In genomic region chr14:121201178-121201577, GRCm38 (mm10) we compare ENCODE assay signal across 13 mouse cellular contexts.
DNase-seq lines count a peak whose midpoint lies in the region; ATAC-seq and TF ChIP-seq lines count a peak whose summit lies in the region.
"Had no signal": no experiment of that assay in that cellular context is flagged by ENCODE, and none has a peak within 500 bp of the region (broad histone marks: within the 10 kb centered on the region; RNA-seq: fewer than 3 reads in every experiment).

No protein-coding gene starts in this region.

- H3K4me2 ChIP-seq in embryonic facial prominence, embryonic 12.5 days (replicated peaks) = no peak overlapping the region
- no peak overlapping the region for H3K4me2 ChIP-seq in heart, embryonic 14.5 days (ENCODE audit: low read length)
- no peak overlapping the region for H3K4me2 ChIP-seq in limb, embryonic 13.5 days (replicated peaks)

- 76% methylated on average over 6 of the region's 6 CpGs for WGBS in embryonic facial prominence, embryonic 12.5 days
- 83% methylated on average over 6 of the region's 6 CpGs for WGBS in embryonic facial prominence, embryonic 10.5 days
- WGBS in heart, embryonic 14.5 days = 57% methylated on average over 6 of the region's 6 CpGs
- WGBS in limb, embryonic 13.5 days = 54% methylated on average over 6 of the region's 6 CpGs

- H3K36me3 ChIP-seq in embryonic facial prominence, embryonic 12.5 days = 0 out of 2 replicates have a peak, but pooled peaks cover 5% of the 10 kb centered on the region
- H3K36me3 ChIP-seq in embryonic facial prominence, embryonic 10.5 days (replicated peaks) = peaks cover 20% of the 10 kb centered on the region
- no peaks in the 10 kb centered on the region for H3K36me3 ChIP-seq in heart, embryonic 14.5 days (ENCODE audit: control insufficient read depth, insufficient read depth, low read length)
- H3K36me3 ChIP-seq in limb, embryonic 13.5 days = peaks cover 10% of the 10 kb centered on the region

- no peak overlapping the region for H3K4me3 ChIP-seq in embryonic facial prominence, embryonic 12.5 days
- no peak overlapping the region for H3K4me3 ChIP-seq in embryonic facial prominence, embryonic 10.5 days
- no peak overlapping the region for H3K4me3 ChIP-seq in heart, embryonic 14.5 days (ENCODE audit: control insufficient read depth in 1 of 2, insufficient read depth in 1 of 2, low read depth in 1 of 2, low read length in 2 of 2)
- H3K4me3 ChIP-seq in cortical plate, adult 2 months (ENCODE audit: insufficient read depth, low read length) = no peak overlapping the region
- H3K4me3 ChIP-seq in limb, embryonic 13.5 days = no peak overlapping the region

- no peak for ATAC-seq in embryonic facial prominence, embryonic 12.5 days (ENCODE audit: insufficient number of reproducible peaks, insufficient read depth, low FRiP score, low TSS enrichment)
- no peak for ATAC-seq in heart, embryonic 14.5 days (ENCODE audit: insufficient number of reproducible peaks, insufficient read depth, low FRiP score, low read depth)
- no peak for ATAC-seq in limb, embryonic 13.5 days (ENCODE audit: low FRiP score, low read depth)

- H3K27me3 ChIP-seq in embryonic facial prominence, embryonic 12.5 days = no peaks in the 10 kb centered on the region
- no peaks in the 10 kb centered on the region for H3K27me3 ChIP-seq in embryonic facial prominence, embryonic 10.5 days (replicated peaks; ENCODE audit: low read depth, poor library complexity, severe bottlenecking)
- H3K27me3 ChIP-seq in heart, embryonic 14.5 days (ENCODE audit: control insufficient read depth, insufficient read depth, low read length) = no peaks in the 10 kb centered on the region
- H3K27me3 ChIP-seq in limb, embryonic 13.5 days = no peaks in the 10 kb centered on the region

- no peak for DNase-seq in embryonic facial prominence, embryonic 10.5 days (ENCODE audit: low spot score)
- no peak for DNase-seq in heart, adult 18-20 months
- DNase-seq in spleen, postnatal 14 days (ENCODE audit: low spot score in 2 of 2) = no peak
- no peak for DNase-seq in kidney, postnatal 4 days
- DNase-seq: adrenal gland, adult 2 months; cerebellum, adult 9-11 months; layer of hippocampus, adult 9-11 months; left cerebral cortex, postnatal 4 days; lung, adult 2 months had no signal

- peaks cover 45% of the 10 kb centered on the region for H3K4me1 ChIP-seq in embryonic facial prominence, embryonic 12.5 days
- H3K4me1 ChIP-seq in embryonic facial prominence, embryonic 10.5 days = peaks cover 27% of the 10 kb centered on the region
- H3K4me1 ChIP-seq in heart, embryonic 14.5 days (ENCODE audit: control insufficient read depth in 2 of 2, insufficient read depth in 2 of 2, low read length in 2 of 2) = peaks cover 28 to 42% of the 10 kb centered on the region in 2 experiments
- peaks cover 16% of the 10 kb centered on the region for H3K4me1 ChIP-seq in cortical plate, adult 2 months (ENCODE audit: control insufficient read depth, insufficient read depth, low read length)
- H3K4me1 ChIP-seq in limb, embryonic 13.5 days = peaks cover 62% of the 10 kb centered on the region

- no peaks in the 10 kb centered on the region for H3K9me3 ChIP-seq in embryonic facial prominence, embryonic 12.5 days
- peaks cover 3% of the 10 kb centered on the region; the same call in 1 of the 2 replicates for H3K9me3 ChIP-seq in embryonic facial prominence, embryonic 10.5 days
- 0 out of 2 replicates have a peak, but pooled peaks cover under 1% of the 10 kb centered on the region for H3K9me3 ChIP-seq in heart, embryonic 14.5 days (ENCODE audit: control insufficient read depth, low read length)
- H3K9me3 ChIP-seq in limb, embryonic 13.5 days = peaks cover 5% of the 10 kb centered on the region; the same call in 1 of the 2 replicates

- no peak for TF ChIP-seq CTCF in cortical plate, adult 2 months (IDR thresholded peaks at IDR 0.05; ENCODE audit: extremely low read depth, insufficient read depth, low read length)

- TF ChIP-seq POLR2A in cortical plate, adult 2 months (IDR thresholded peaks at IDR 0.05; ENCODE audit: extremely low read depth, insufficient read depth, low read length) = no peak

- H3K9ac ChIP-seq in embryonic facial prominence, embryonic 12.5 days = no peak overlapping the region
- H3K9ac ChIP-seq in heart, embryonic 14.5 days (ENCODE audit: low read length) = peak overlapping the region; percentile 47; the same call in 1 of the 2 replicates
- no peak overlapping the region for H3K9ac ChIP-seq in limb, embryonic 13.5 days

- 0 out of 2 replicates have a peak overlapping the region, but pooled peaks have one; percentile 36 for H3K27ac ChIP-seq in embryonic facial prominence, embryonic 12.5 days
- H3K27ac ChIP-seq in embryonic facial prominence, embryonic 10.5 days (replicated peaks) = no peak overlapping the region
- peak overlapping the region; percentile 8 to 45; a peak in 2 of 4 replicates for H3K27ac ChIP-seq in heart, embryonic 14.5 days (replicated peaks in 1 of 2; ENCODE audit: control insufficient read depth in 1 of 2, insufficient read depth in 1 of 2, low read depth in 2 of 2, low read length in 2 of 2)
- H3K27ac ChIP-seq in cortical plate, adult 2 months (ENCODE audit: insufficient read depth, low read length) = peak overlapping the region; percentile 69; the same call in 1 of the 2 replicates
- peak overlapping the region; percentile 92; the same call in 1 of the 2 replicates for H3K27ac ChIP-seq in limb, embryonic 13.5 days
